Mouse (Mus musculus) 416B (cell line): ENCODE data around the gene Hspa1l.
"Not testable (repeated sequence)": the region's sequence is repeated elsewhere in the genome, so short reads cannot be mapped to it uniquely, and the experiment has no call there.

Experiments used
- DNase-seq: peaks from one replicate; pipeline ENCODE4 v3.0.0; 2011; ENCODE audit warnings: low read depth

Hspa1l gene

DNA sequence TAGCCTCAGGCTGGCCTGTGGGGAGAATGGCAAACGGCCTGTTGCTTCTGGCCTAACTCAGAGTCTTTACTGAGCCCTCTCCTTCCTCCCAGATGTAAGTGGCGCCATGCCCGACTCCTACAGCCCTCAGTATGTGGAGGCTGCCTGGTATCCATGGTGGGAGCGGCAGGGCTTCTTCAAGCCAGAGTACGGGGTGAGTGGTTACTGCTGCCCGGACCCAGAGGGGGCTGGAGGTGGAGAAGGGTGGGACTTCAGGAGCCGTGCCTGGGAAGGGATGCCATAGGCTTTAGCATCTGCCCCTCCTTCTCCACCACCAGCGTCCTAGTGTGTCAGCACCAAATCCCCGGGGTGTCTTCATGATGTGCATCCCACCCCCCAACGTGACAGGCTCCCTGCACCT, 32.7 kb downstream of the Hspa1l start:
- DNase-seq = no peak

DNA sequence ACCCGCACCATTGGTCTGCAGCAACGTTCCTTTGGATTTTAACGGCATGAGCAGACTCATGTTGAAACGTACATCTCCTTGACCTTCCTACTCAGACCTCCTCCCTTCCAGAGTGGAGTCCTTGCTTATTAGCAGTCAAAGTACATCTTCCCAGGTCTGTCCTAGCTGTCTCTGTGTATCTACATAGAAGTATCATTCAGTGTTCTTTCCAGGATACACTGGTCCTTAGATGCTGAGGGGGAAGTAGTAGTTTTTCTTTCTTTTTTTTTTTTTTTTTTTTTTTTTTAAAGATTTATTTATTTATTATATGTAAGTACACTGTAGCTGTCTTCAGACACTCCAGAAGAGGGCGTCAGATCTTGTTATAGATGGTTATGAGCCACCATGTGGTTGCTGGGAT, 33.4 kb downstream of the Hspa1l start:
- not testable (repeated sequence) for DNase-seq

DNA sequence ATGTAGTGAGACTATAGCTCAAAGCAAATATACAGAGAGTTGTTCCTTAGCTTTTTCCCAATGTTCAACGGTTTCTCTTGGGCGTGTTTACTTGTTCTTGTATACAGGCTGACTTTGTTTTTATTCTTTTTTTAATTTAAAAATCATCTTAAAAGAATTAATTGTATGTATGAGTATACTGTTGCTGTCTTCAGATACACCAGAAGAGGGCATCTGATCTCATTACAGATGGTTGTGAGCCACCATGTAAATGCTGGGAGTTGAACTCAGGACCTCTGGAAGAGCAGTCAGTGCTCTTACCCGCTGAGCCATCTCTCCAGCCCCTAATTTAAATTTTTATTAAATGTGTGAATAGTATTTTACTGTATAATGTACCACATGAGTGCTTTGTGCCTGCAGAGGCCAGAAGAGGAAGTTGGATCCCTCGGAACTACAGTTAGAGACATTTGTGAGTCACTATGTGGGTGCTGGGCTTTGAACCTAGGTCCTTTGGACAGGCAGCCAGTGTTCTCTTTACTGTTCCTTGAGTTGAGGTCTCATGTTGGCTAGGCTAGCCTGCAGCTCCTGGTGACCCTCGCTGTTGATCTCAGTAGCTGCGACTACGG, 35.0 kb downstream of the Hspa1l start:
- DNase-seq = peak; percentile 67

- no peak for DNase-seq
Observed at GRCm38 (mm10) chr17:35009586-35009985, 37.1 kb downstream of the Hspa1l start.

GRCm38 (mm10) chr17:35011440-35011839, 38.9 kb downstream of the Hspa1l start:
- DNase-seq = no peak

DNA sequence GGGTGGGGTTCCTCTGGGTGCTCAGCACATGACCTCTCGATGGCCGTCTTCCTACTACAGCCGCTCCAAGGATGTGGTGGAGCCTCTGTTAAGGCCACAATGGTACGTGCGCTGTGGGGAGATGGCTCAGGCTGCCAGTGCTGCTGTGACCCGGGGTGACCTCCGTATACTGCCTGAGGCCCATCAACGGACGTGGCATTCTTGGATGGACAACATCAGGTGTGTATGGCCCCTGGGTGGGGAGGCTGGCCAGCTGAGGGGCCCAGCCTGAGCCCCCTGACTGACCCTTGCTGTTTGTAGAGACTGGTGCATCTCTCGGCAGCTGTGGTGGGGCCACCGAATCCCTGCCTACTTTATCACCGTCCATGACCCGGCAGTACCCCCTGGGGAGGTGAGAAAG, 39.9 kb downstream of the Hspa1l start:
- DNase-seq = no peak

DNA sequence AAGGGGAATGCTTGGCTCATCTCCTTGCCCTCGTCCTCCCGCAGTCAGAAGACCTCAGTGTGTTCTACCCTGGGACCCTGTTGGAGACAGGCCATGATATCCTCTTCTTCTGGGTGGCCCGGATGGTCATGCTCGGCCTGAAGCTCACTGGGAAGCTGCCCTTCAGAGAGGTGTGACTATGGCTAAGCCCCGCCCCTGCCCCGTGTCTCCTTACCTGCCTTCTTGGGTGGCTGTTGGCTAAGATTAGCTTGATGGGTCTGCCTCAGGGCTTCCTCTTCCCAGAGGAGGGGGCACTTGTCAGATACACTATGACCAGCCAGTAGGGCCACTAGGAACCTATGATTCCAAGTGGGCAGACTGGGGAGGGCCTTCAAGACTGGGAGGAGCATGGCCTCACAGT, 40.7 kb downstream of the Hspa1l start:
- no peak for DNase-seq

GRCm38 (mm10) chr17:35015296-35015695, 42.8 kb downstream of the Hspa1l start:
- DNase-seq = no peak

DNA sequence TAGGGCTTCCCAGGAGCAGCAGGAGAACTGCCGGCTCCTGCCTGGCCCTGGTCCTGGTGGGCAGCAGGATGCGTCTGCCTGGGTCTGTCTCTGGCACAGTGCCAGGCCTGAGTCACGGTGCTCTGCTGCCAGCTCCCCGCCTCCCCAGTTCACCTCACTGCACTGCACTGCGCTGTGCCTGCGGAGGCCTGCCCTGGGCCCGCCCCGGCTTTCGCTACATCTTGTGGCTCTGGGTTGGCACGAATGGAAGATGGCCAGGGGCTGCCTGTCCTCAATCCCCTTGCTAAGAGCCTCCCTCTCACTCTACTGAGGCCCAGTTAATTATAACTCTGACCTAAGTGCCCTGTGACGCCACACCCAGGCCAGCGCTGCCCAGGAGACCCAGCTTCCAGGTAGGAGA, 43.9 kb downstream of the Hspa1l start, which contains the start of gene Vwa7:
Gene Vwa7, plus strand, starts transcription at position 204 of the 400 bp plus-strand sequence.
- peak; percentile 51 for DNase-seq

DNA sequence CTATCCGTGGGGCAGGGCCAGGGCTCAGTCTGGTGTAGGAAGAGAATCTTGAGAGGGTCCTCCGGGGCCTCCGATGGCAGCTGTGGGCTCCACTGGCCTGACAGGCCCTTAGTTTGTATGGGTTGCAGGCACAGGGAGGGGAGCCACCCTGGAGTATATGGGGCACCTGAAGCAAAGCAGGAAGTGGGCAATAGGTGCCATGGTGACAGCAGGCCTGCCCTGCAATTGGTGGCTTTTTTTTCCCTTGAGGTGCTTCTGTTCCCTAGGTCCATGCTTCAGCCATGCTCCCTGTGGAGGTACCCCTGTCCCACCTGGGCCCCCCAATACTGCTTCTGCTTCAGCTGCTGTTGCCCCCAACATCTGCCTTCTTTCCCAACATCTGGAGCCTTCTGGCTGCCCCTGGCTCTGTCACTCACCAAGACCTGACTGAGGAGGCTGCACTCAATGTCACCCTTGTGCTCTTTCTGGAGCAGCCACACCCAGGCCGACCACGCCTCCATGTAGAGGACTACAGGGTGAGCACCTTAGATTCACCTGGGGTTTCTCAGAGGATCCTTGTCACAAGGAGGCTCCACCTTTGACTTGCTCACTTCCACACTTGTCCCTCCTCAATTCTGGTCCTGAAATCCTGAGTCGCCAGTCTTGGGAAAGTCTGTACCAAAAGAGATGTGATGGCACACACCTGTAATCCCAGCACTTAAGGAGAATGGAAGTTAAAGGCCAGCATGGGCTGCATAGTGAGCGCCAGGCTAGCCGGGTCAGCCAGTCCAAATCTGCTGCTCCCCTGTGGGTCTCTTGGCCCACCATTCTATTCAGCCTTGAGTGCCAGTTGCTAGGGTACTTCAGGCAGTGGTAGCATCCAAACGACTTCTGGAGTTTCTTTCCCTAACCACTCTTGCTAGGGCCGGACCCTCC, 44.5 kb downstream of the Hspa1l start:
- no peak for DNase-seq

- DNase-seq = no peak
Observed at GRCm38 (mm10) chr17:35017706-35018030, 45.2 kb downstream of the Hspa1l start.

GRCm38 (mm10) chr17:35018171-35018570, 45.7 kb downstream of the Hspa1l start:
- no peak for DNase-seq

- no peak for DNase-seq
Observed at GRCm38 (mm10) chr17:35019894-35020293, 47.4 kb downstream of the Hspa1l start.

DNA sequence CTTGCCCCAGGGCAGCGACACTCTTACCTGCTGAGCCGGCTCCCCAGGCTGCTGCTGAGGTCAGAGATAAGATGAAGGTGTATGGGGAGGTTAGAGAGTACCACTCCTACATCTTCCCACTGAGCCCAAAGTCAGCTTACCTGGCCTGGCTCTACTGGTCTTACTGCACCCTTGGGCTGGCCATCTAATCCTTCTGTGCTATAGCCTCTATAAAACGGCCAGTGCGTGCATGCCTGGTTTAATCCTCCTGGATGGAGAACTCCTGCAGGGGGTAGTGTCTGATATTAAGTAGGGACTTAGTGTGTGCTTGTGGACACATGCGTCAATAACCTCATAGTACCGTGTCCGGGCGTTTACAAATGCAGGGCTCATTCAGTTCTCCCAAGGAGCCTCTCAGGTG, 48.0 kb downstream of the Hspa1l start:
- DNase-seq = no peak

DNA sequence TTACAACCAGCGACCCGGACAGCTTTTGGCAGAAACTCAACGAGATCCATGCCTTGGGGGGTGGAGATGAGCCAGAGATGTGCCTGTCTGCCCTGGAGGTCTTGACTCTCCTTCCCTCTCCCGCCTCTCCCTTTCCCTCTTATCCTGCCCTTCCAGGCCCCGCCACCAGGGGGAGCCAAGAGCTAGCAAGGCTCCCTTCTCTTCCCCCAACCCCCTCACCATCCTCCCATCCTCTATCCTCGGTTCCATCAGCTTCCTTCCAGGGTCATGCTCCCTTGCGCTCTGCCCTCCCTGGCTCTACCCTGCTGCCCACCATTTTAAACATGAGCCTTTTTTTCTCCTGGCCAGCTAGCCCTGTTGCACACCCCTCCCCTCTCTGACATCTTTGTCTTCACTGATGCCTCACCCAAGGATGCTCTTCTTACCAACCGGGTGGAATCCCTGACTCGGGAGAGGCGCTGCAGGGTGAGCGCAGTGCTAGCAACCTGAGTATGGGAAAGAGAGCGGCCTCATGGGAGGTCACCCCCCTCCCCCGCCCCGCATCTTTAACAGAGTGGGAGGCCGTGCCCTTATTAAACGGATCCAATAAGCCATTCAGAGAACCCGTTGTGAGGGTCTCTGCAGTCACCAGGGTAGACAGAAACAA, 48.8 kb downstream of the Hspa1l start:
- peak; percentile 82 for DNase-seq

DNA sequence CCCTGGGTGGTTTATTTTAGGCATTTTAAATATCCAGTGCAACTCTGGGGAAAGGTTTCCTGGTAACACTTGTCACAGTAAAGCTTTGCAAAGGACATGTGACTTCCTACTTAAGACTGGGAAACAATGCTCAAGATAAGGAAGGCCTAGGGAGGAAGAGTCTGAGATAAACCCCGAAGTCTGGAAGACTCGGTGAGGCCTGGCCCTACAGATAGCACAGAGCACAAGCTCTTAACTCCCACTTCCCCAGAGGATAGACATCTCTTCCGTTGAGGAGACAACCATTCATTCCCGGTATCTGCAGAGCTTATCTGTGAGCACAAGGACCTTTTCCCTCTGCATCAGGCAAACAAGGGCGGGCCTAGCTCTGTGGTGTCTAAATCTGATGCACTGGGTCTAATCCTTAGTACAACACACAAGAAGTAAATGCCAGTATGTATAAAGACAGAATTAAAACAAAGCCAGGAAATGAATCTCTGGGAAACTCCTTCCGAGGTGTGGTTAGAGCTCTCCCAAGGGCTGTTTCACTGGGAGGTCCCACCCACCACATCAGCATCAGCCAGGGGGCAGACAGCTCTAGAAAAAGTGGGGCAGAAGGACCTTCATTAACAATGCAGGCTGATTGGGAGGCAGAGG, 49.5 kb downstream of the Hspa1l start:
- peak; percentile 84 for DNase-seq

DNA sequence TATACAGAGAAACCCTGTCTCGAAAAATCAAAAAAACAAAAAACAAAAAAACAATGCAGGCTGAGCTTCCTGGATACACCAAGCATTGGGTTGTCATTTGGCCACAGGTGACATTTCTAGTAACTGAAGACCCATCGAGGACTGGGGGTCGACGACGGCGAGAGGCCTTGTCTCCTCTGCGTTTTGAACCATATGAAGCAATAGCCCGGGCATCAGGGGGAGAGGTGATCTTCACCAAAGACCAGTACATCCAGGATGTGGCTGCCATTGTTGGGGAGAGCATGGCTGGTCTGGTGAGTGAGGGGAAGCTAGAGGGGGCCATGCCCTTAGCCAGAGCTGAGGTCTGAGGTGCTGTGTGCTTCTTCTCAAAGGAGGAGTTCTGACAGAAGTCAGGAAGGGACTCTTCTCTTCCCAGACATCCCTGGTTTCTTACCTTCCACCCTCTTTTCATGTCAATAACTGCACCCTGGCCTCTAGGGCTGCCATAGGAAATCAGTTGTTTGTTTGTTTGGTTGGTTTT, 50.1 kb downstream of the Hspa1l start:
- no peak for DNase-seq

DNA sequence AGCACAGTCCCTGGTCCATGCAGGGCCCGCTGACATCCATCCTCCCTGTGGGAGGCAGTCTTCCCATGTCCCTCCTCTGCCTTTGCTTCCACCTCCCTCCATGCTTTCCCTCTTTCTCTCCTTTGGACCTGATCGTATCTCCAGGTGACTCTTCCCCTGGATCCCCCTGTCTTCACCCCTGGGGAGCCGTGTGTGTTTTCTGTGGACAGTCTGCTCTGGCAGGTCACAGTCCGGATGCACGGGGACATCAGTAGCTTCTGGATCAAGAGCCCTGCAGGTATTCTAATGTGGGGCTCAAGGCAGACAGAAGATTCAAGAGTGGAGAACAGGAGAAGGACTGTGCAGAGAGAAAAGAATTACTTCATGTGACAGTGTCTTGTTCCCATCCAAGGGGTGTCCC, 50.7 kb downstream of the Hspa1l start:
- DNase-seq = no peak

DNA sequence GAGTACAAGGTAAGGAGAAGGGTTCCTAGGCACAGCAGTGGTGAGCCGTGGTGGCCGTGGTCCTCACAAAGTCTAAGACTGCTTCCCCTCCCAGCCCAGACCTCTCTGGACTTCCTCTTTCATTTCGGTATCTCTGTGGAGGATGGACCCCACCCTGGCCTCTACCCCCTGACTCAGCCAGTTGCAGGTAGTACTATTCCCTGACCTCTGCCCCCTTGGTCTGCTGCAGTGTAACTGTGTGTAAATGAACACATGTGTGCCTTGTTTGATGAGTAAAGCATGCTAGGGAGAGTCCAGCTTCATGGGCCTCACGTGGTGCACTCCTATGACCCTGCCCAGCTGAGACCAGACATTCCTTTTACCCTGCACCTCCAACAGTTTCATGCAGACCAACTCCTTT, 51.3 kb downstream of the Hspa1l start:
- peak; percentile 45 for DNase-seq

GRCm38 (mm10) chr17:35024261-35024660, 51.8 kb downstream of the Hspa1l start:
- DNase-seq = no peak

- peak; percentile 77 for DNase-seq
Observed at GRCm38 (mm10) chr17:35024691-35025488, 52.4 kb downstream of the Hspa1l start.

DNA sequence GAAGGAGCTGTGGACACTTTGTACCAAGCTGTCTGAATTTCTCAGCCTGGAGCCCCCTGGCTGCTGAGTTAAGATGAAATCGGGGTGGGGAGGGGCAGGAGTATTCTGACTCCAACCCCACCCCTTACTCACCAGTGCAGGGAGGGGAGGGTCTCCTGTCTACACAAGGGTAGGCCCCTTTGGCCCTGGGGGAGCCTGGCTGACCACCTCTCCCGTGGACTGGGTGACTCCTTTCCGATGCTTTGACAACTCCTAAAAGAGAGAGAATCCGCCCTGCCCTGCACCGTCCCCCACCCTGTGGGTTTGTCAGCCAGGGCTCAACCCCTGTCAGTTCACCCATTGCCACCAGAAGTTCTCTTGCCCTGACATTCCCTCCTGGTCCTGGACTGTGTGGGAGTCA, 53.7 kb downstream of the Hspa1l start:
- DNase-seq = no peak
